In the genomic region with DNA sequence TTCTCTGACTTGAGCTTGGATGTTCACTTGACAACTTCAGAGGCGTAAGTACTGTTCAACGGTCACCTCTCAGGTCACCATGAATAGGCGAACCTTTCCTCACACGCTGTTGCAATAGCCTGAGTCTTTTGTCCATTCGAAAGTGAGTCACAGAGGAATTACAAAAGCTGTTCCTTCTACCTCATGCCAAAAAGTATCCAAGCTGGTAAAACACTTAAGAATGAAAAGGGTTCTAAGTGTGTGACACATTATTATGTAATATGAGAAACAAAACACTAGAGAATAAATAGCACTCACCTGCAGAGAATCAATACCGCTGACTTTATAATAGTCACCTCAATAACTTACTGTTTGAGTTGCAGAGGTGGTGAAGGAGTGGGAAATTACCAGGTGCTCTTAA, we compare ENCODE assay signal across 19 mouse cellular contexts.
DNase-seq lines count a peak whose midpoint lies in the region; ATAC-seq and TF ChIP-seq lines count a peak whose summit lies in the region.
"Had no signal": no experiment of that assay in that cellular context is flagged by ENCODE, and none has a peak within 500 bp of the region (broad histone marks: within the 10 kb centered on the region; RNA-seq: fewer than 3 reads in every experiment).

No protein-coding gene starts in this region.

- no peak overlapping the region for H3K4me2 ChIP-seq in lung, embryonic 16.5 days (ENCODE audit: low read depth, low read length)
- H3K4me2 ChIP-seq: embryonic facial prominence, embryonic 13.5 days; forebrain, embryonic 12.5 days; heart, embryonic 13.5 days had no signal

- H3K4me1 ChIP-seq in lung, embryonic 16.5 days (replicated peaks; ENCODE audit: control insufficient read depth, insufficient read depth, low read length) = no peaks in the 10 kb centered on the region
- no peaks in the 10 kb centered on the region for H3K4me1 ChIP-seq in lung, adult 2 months (ENCODE audit: control insufficient read depth, insufficient read depth, low read length)
- H3K4me1 ChIP-seq: embryonic facial prominence, embryonic 13.5 days; forebrain, embryonic 12.5 days; heart, embryonic 13.5 days had no signal

- WGBS in lung, embryonic 16.5 days = 69% methylated on average over 6 of the region's 6 CpGs
- 69% methylated on average over 6 of the region's 6 CpGs for WGBS in lung, adult 2 months

- TF ChIP-seq POLR2A in lung, adult 2 months (IDR thresholded peaks at IDR 0.05; ENCODE audit: borderline replicate concordance, extremely low read depth, low read depth, low read length) = no peak

- TF ChIP-seq CTCF in lung, adult 2 months (IDR thresholded peaks at IDR 0.05; ENCODE audit: insufficient read depth, low read length) = no peak

- no peaks in the 10 kb centered on the region for H3K27me3 ChIP-seq in lung, embryonic 16.5 days (ENCODE audit: control insufficient read depth, insufficient read depth, low read depth, low read length)
- H3K27me3 ChIP-seq: CH12.LX; embryonic facial prominence, embryonic 13.5 days; forebrain, embryonic 12.5 days; heart, embryonic 13.5 days had no signal

- peak; percentile 66 for ATAC-seq in lung, embryonic 16.5 days (ENCODE audit: low read depth)
- ATAC-seq: forebrain, embryonic 16.5 days; hindbrain, embryonic 16.5 days; inflammation-experienced regulatory T-cells, adult 6 months had no signal

- no peaks in the 10 kb centered on the region for H3K9me3 ChIP-seq in lung, embryonic 16.5 days (ENCODE audit: control insufficient read depth, low read length)
- H3K9me3 ChIP-seq: embryonic facial prominence, embryonic 13.5 days; forebrain, embryonic 12.5 days had no signal

- DNase-seq in adrenal gland, adult 8-10 months = peak; percentile 12
- no peak for DNase-seq in adrenal gland, postnatal 25 days
- DNase-seq in lung, adult 2 months = no peak
- DNase-seq in lung, postnatal 10 days = peak; percentile 7
- no peak for DNase-seq in cerebellum, postnatal 4 days (ENCODE audit: low spot score in 2 of 2)
- DNase-seq in heart, adult 11 months = no peak
- DNase-seq: cerebellum, adult 11-12 months; cerebellum, adult 9-10 months; cerebellum, postnatal 25 days; gastrocnemius, postnatal 10 days; heart, postnatal 36 days had no signal

- no peak overlapping the region for H3K9ac ChIP-seq in lung, embryonic 16.5 days (ENCODE audit: low read length)
- H3K9ac ChIP-seq: embryonic facial prominence, embryonic 13.5 days; forebrain, embryonic 12.5 days; heart, embryonic 13.5 days had no signal

- no peaks in the 10 kb centered on the region for H3K36me3 ChIP-seq in lung, embryonic 16.5 days (ENCODE audit: control insufficient read depth, insufficient read depth, low read length)
- H3K36me3 ChIP-seq: embryonic facial prominence, embryonic 13.5 days; forebrain, embryonic 12.5 days; heart, embryonic 13.5 days had no signal

- no peak overlapping the region for H3K4me3 ChIP-seq in lung, embryonic 16.5 days (ENCODE audit: low read length)
- H3K4me3 ChIP-seq in lung, adult 2 months (replicated peaks; ENCODE audit: extremely low read depth, low read depth, low read length) = no peak overlapping the region
- H3K4me3 ChIP-seq: embryonic facial prominence, embryonic 13.5 days; forebrain, embryonic 12.5 days; heart, embryonic 13.5 days had no signal

- H3K27ac ChIP-seq in lung, embryonic 16.5 days (ENCODE audit: low read length) = no peak overlapping the region
- H3K27ac ChIP-seq: embryonic facial prominence, embryonic 13.5 days; forebrain, embryonic 12.5 days; heart, embryonic 13.5 days had no signal

Comparison
In these comparisons a context has a peak if more than half of its experiments do, and no peak if none do; other contexts are left out.
1. DNase-seq: peak in adrenal gland, adult 8-10 months (single experiment) and lung, postnatal 10 days (single experiment); none in adrenal gland, postnatal 25 days (single experiment), lung, adult 2 months (single experiment), cerebellum, postnatal 4 days (0 of 2) and heart, adult 11 months (single experiment).